Mouse (Mus musculus) lung, postnatal 0 days (tissue): ENCODE measurements around the gene Marveld1. TPM values are rescaled to one million over a fixed set of nuclear protein-coding genes. Genes with fewer than 3 reads are reported as not detected.

Experiments used
- ATAC-seq: fragments of 200-750 bp; cut with Nextera tagmentation; 2 replicates; pipeline ENCODE4 v1.8.0; 2017; ENCODE audit warnings: moderate library complexity
- DNase-seq: peaks from one replicate; pipeline ENCODE4 v3.0.0-alpha.2; 2016; ENCODE audit warnings: low spot score
- H3K27ac ChIP-seq: fragments of 300-500 bp; sonication (generic); 2 replicates; pipeline ENCODE4 v1.5.1; 2014; ENCODE audit warnings: antibody characterized with exemption, mild to moderate bottlenecking, low read length, mixed read lengths
- H3K27me3 ChIP-seq: fragments of 300-500 bp; sonication (generic); replicated peaks from 2 replicates; pipeline ENCODE4 v1.6.1; 2014; ENCODE audit warnings: low read length, mixed read lengths; ENCODE audit not compliant: insufficient read depth
- H3K36me3 ChIP-seq: fragments of 300-500 bp; sonication (generic); 2 replicates; pipeline ENCODE4 v1.6.1; 2014; ENCODE audit warnings: low read length, mixed read lengths; ENCODE audit not compliant: insufficient read depth
- H3K4me1 ChIP-seq: fragments of 300-500 bp; sonication (generic); 2 replicates; pipeline ENCODE4 v1.6.1; 2014; ENCODE audit warnings: antibody characterized with exemption, low read depth, low read length, mixed read lengths; ENCODE audit not compliant: insufficient read depth
- H3K4me2 ChIP-seq: fragments of 300-500 bp; sonication (generic); replicated peaks from 2 replicates; pipeline ENCODE4 v1.6.1; 2014; ENCODE audit warnings: low read depth, mild to moderate bottlenecking, low read length, moderate library complexity, mixed read lengths
- H3K4me3 ChIP-seq: fragments of 300-500 bp; sonication (generic); 2 replicates; pipeline ENCODE4 v1.5.1; 2014; ENCODE audit warnings: low read depth, low read length
- H3K9ac ChIP-seq: fragments of 300-500 bp; sonication (generic); replicated peaks from 2 replicates; pipeline ENCODE4 v1.6.1; 2014; ENCODE audit warnings: low read depth, mild to moderate bottlenecking
- H3K9me3 ChIP-seq: fragments of 300-500 bp; sonication (generic); 2 replicates; pipeline ENCODE4 v1.6.1; 2016; ENCODE audit warnings: low read length, mixed read lengths
- CTCF ChIP-seq: IDR thresholded peaks from 2 replicates; pipeline ENCODE4 v1.5.1; 2016; ENCODE audit warnings: antibody characterized with exemption, mild to moderate bottlenecking
- EP300 ChIP-seq: IDR thresholded peaks from 2 replicates; pipeline ENCODE4 v1.6.1; 2016; ENCODE audit warnings: antibody characterized with exemption, mild to moderate bottlenecking, control low read depth
- WGBS: fragments of 180-500 bp; shearing (Covaris S2); extraction: QIAGEN DNeasy Blood & Tissue Kit; methylation state at CpG from one replicate; pipeline ENCODE4 v1.1.7; 2014; 5-methylcytosine and 5-hydroxymethylcytosine counted together
- polyA plus RNA-seq: library from polyadenylated mRNA; unstranded; fragments of >200 nt; fragmentation: Nextera tagmentation; extraction: Ambion mirVana; gene quantifications from 2 replicates; pipeline ENCODE4 v1.2.1, GENCODE M21; 2015

Marveld1 gene
- polyA plus RNA-seq, 1 experiment from 2014 or later = 23.1 TPM

- no peaks in the 10 kb centered on the region for H3K27me3 ChIP-seq
- peak; percentile 93 for TF ChIP-seq CTCF
- no peak for TF ChIP-seq EP300
- H3K9me3 ChIP-seq = no peaks in the 10 kb centered on the region
- H3K4me1 ChIP-seq = peaks cover 21% of the 10 kb centered on the region
- H3K9ac ChIP-seq = no peak overlapping the region
- DNase-seq (peak; percentile 93), ATAC-seq (peak; percentile 33)
- no peak overlapping the region for H3K4me2 ChIP-seq
- 7% methylated on average over 6 of the region's 6 CpGs for WGBS
- no peak overlapping the region for H3K4me3 ChIP-seq
- peak overlapping the region; percentile 39; the same call in 1 of the 2 replicates for H3K27ac ChIP-seq
- H3K36me3 ChIP-seq = no peaks in the 10 kb centered on the region
Measured at GRCm38 (mm10) chr19:42151990-42152389, 4.8 kb downstream of the Marveld1 start.

GRCm38 (mm10) chr19:42157493-42158237 lies 10.5 kb downstream of the Marveld1 start:
- Histone ChIP-seq H3K4me1 (no peaks in the 10 kb centered on the region), H3K9me3 (no peaks in the 10 kb centered on the region), H3K9ac (no peak overlapping the region), H3K4me2 (no peak overlapping the region), H3K27me3 (no peaks in the 10 kb centered on the region), H3K27ac (peak overlapping the region; percentile 38), H3K36me3 (no peaks in the 10 kb centered on the region), H3K4me3 (no peak overlapping the region)
- 48% methylated on average over 12 of the region's 12 CpGs for WGBS
- DNase-seq = peak; percentile 19
- no peak for TF ChIP-seq EP300
- TF ChIP-seq CTCF = no peak
- 0 out of 2 replicates have a peak, but pooled peaks have one; percentile 19 for ATAC-seq

GRCm38 (mm10) chr19:42158246-42159017 lies 11.2 kb downstream of the Marveld1 start:
- Histone ChIP-seq H3K27ac (peak overlapping the region; percentile 38), H3K4me2 (no peak overlapping the region), H3K9ac (no peak overlapping the region), H3K4me3 (no peak overlapping the region), H3K36me3 (no peaks in the 10 kb centered on the region), H3K9me3 (no peaks in the 10 kb centered on the region), H3K27me3 (no peaks in the 10 kb centered on the region), H3K4me1 (no peaks in the 10 kb centered on the region)
- WGBS = 39% methylated on average over 13 of the region's 13 CpGs
- peak; percentile 27 for DNase-seq
- peak; percentile 40 for ATAC-seq
- TF ChIP-seq EP300 (no peak), CTCF (peak; percentile 30)

- Histone ChIP-seq H3K9me3 (no peaks in the 10 kb centered on the region), H3K27me3 (no peaks in the 10 kb centered on the region), H3K9ac (no peak within 1 kb of the TSS), H3K4me1 (no peaks in the 10 kb centered on the region), H3K36me3 (no peaks in the 10 kb centered on the region), H3K4me2 (no peak within 1 kb of the TSS), H3K27ac (no peak within 1 kb of the TSS), H3K4me3 (no peak within 1 kb of the TSS)
- 28% methylated on average over 5 of the region's 5 CpGs for WGBS
- DNase-seq = no peak
- no peak for TF ChIP-seq EP300
- TF ChIP-seq CTCF = no peak
- no peak for ATAC-seq
Measured at GRCm38 (mm10) chr19:42163764-42164163, 16.6 kb downstream of the Marveld1 start, which contains the start of gene Zfyve27. TSS of gene Zfyve27 (plus strand) at chr19:42163951.

- Histone ChIP-seq H3K4me1 (no peaks in the 10 kb centered on the region), H3K36me3 (no peaks in the 10 kb centered on the region), H3K9me3 (no peaks in the 10 kb centered on the region), H3K4me3 (no peak overlapping the region), H3K27ac (no peak overlapping the region), H3K9ac (no peak overlapping the region), H3K4me2 (no peak overlapping the region), H3K27me3 (no peaks in the 10 kb centered on the region)
- DNase-seq = no peak
- ATAC-seq = no peak
- TF ChIP-seq EP300 (no peak), CTCF (no peak)
- 24% methylated on average over 7 of the region's 7 CpGs for WGBS
Measured at GRCm38 (mm10) chr19:42164188-42164587, 17.0 kb downstream of the Marveld1 start.

- no peaks in the 10 kb centered on the region for H3K36me3 ChIP-seq
- peak; percentile 93 for DNase-seq
- H3K27me3 ChIP-seq = no peaks in the 10 kb centered on the region
- peak overlapping the region; percentile 41 for H3K4me2 ChIP-seq
- no peak overlapping the region for H3K27ac ChIP-seq
- TF ChIP-seq EP300 = peak; percentile 55
- TF ChIP-seq CTCF = peak; percentile 93
- peak overlapping the region; percentile 1; the same call in 1 of the 2 replicates for H3K4me3 ChIP-seq
- ATAC-seq = peak; percentile 35
- 2% methylated on average over 12 of the region's 12 CpGs for WGBS
- no peak overlapping the region for H3K9ac ChIP-seq
- H3K9me3 ChIP-seq = no peaks in the 10 kb centered on the region
- H3K4me1 ChIP-seq = peaks cover 3% of the 10 kb centered on the region; the same call in 1 of the 2 replicates
Measured at GRCm38 (mm10) chr19:42166130-42166529, 18.9 kb downstream of the Marveld1 start.
